Mouse (Mus musculus) CD4-positive, CD25-positive, alpha-beta regulatory T cell, adult 2 months (primary cell): ENCODE measurements around the gene Exoc3.

Experiments
- DNase-seq: peaks from one replicate; pipeline ENCODE4 v3.0.0-alpha.2; 2012; ENCODE audit warnings: low read depth, low spot score

Exoc3 gene

GRCm38 (mm10) chr13:74140793-74141192 is 67.7 kb downstream of the Exoc3 start:
- no peak for DNase-seq

GRCm38 (mm10) chr13:74138906-74139647 is 69.5 kb downstream of the Exoc3 start:
- no peak for DNase-seq

DNA sequence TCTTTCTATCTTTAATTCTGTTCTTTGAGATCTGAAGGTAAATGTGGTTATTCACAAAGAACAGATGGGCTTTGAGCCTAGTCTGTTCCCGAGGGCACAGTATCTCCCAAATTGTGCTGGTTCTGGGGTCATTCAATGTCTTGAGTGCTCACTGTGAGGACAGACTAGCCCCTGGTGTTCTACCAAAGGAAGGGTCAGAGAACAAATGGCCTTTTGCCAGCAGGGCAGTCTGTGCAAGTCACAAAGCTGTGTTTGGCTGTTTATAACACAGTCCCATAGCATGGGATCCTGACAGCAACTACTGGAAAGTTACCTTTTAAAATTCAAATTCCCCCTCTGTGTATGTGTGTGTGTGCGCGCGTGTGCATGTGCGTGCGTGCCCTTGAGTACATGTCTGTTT is 78.6 kb downstream of the Exoc3 start:
- DNase-seq: no peak

DNA sequence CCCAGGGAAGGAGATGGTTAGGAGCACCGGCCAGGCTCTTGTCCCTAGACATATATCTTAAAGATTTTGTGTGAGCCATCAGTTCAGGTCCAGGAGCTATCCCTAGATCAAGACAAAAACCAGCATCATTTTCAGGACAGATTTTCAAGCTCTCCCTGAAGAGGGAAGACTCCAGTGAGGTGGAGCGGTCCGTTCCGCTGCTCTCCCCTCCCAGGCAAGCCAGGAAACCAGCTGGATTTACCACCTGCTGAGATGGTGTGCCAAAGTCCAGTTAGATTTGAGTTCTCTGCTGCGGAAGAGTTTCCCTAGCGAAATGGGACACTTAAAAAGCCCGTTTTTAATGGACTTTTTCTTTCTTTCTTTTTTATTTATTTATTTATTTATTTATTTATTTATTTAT is 81.0 kb downstream of the Exoc3 start:
- DNase-seq: no peak

DNA sequence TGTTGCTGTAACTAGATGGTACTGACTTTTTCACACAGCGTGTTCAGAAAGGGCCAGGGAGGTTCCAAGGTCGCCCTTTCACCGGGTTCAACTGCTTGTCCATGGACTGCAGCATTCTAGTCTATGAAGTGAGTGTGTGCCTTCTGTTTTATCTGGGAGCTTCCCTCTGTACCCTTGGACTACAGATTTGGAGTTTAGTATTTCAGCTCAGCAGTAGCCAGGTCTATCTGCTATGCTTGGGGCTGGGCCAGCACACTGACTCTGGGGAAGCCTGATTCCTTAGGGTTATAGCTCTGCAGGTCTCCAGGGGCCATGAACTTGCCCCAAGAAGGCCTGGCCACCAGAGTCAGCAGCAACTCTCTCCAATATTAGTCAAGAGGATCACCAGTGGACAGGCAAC is 85.9 kb downstream of the Exoc3 start:
- no peak for DNase-seq

- no peak for DNase-seq
Measured at GRCm38 (mm10) chr13:74121795-74122330, 86.7 kb downstream of the Exoc3 start.

DNA sequence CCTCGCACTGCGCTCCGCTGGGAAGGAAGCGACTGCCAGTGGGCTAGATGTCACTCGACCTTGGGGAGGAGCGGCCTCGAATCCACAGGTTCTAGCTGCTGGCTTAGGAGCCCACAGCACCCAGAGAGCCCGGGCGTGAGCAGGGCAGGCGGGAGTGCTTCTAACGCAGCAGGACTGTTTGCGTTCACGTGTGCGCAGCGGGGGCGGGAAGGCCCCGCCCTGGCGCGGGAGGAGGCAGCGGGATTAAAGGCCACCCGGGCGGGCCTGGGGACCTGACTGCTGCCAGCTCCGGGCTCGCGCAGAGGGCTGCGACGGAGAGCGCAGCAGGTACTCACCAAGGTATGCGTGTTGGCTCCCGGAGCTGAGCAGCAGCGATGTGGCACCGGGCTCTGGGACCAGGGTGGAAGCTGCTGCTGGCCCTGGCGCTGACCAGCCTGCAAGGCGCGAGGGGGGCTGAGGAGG is 87.4 kb downstream of the Exoc3 start, which contains the start of gene Slc9a3:
Gene Slc9a3, plus strand, starts transcription at position 317 of the 462 bp plus-strand sequence.
- DNase-seq: no peak
